Mouse (Mus musculus) central nervous system, embryonic 14 days (tissue): ENCODE results near the gene Armc3. TPM values are rescaled to one million over a fixed set of nuclear protein-coding genes. Genes with fewer than 3 reads are reported as not detected.

Source experiments
- polyA plus RNA-seq: library from polyadenylated mRNA; depleted of rRNA; stranded (reverse); fragments of >200 nt; gene quantifications from 2 replicates; pipeline ENCODE4 v1.2.3, GENCODE M21; 2012; rRNA removed

Gene Armc3
- polyA plus RNA-seq = 0.60 and 0.63 TPM in 2 replicates

DNA sequence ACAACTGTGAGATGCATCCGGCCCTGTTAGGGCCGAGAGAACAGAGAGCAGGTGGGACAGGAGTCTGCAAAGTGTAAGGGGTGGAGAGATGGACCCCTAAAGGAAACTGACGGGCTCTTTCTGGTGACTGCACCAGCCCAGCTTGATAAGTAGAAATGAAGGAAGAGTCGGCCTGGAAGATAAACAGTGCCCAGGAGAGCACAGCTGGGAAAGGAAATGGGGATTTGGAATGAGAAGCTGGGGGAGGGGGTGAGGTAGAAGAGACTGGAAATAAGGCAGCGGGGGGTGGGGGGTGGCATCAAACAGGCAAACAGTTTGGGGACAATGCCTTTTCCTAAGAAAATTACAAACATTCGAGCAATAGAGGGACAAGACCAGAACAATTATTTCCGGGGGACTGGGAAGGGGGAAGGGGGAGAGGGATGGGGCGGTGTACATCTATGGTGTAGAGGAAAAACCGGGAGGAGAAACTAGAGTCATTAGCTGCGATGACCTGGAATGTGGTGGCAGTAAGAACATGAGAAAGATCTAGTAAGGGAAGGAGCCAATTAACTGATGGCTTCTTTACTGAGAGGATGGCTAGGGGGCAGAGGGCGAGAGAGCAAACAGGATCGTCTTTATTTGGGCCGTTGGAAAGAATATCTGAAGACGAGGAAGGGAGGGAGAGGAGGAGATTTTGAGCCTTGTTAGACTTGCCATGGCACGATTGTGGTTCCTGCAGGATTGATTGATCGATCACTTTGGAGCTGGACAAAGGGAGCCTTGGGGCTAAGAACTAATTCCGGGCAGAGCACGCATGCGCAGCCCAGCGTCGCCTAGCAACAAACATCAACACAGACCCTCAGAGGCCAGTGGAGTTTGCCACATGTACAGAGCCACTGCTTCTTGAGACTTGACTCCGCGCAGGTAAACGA lies at the start of gene Armc3:
Gene Armc3 (plus strand): TSS at position 851 of the 914 bp plus-strand sequence.

Other genes with a start within 250 kb of the Armc3 start
- gene Pip4k2a, start 201.2 kb upstream of the Armc3 start, polyA plus RNA-seq = 15.3 and 15.7 TPM in 2 replicates
- gene 4930426L09Rik, start 201.0 kb upstream of the Armc3 start, polyA plus RNA-seq = 0.55 and 0.65 TPM in 2 replicates
- 7.6 and 11.5 TPM in 2 replicates for gene Msrb2, start 172.1 kb downstream of the Armc3 start, polyA plus RNA-seq
- gene Ptf1a, start 246.4 kb downstream of the Armc3 start, polyA plus RNA-seq = 0.42 and 0.65 TPM in 2 replicates